Mouse (Mus musculus): ENCODE results near the gene Rasgef1b. TPM values are rescaled to one million over a fixed set of nuclear protein-coding genes. Genes with fewer than 3 reads are reported as not detected.
A peak's percentile ranks its signal among the peaks of the same experiment; 100 is the strongest.
"Not testable (repeated sequence)": the region's sequence is repeated elsewhere in the genome, so short reads cannot be mapped to it uniquely, and the experiment has no call there.

The Rasgef1b gene
- polyA plus RNA-seq, 1 experiment from 2014 or later = 83.7 TPM

DNA sequence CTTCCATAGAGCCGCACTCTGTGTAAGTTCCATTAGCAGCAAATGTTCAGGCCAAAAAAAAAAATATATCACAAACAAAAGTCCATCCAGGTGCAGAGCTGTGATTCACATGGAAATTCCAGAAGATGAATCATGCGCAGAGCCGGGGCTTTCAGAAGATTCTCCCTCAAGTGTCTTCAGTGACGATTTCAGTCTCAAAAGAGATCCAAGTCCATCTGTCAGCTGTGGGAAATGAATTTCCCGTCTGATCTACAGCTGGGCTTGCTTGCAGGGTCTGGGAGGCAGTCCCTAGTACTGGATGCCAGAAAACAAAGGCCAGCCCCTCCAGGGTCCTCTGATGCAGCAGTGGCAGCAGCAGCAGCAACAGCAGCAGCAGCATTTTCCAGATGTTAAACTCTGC lies 510.5 kb downstream of the Rasgef1b start:
- WGBS = 50% methylated on average over 5 of the region's 5 CpGs
- no peaks in the 10 kb centered on the region for H3K27me3 ChIP-seq (ENCODE audit: control insufficient read depth, insufficient read depth, low read length)
- H3K4me2 ChIP-seq (ENCODE audit: low read depth, low read length) = no peak overlapping the region
- no peak for ATAC-seq (ENCODE audit: low read depth)
- no peaks in the 10 kb centered on the region for H3K9me3 ChIP-seq (ENCODE audit: control insufficient read depth, low read length)
- H3K36me3 ChIP-seq (ENCODE audit: control insufficient read depth, insufficient read depth, low read length) = peaks cover 36% of the 10 kb centered on the region; the same call in 1 of the 2 replicates
- H3K4me1 ChIP-seq (ENCODE audit: control insufficient read depth, insufficient read depth, low read length) = no peaks in the 10 kb centered on the region
- H3K27ac ChIP-seq (ENCODE audit: low read depth, low read length) = no peak overlapping the region
- no peak overlapping the region for H3K9ac ChIP-seq (replicated peaks; ENCODE audit: low read depth, low read length)
- no peak overlapping the region for H3K4me3 ChIP-seq (ENCODE audit: low read depth, low read length)

DNA sequence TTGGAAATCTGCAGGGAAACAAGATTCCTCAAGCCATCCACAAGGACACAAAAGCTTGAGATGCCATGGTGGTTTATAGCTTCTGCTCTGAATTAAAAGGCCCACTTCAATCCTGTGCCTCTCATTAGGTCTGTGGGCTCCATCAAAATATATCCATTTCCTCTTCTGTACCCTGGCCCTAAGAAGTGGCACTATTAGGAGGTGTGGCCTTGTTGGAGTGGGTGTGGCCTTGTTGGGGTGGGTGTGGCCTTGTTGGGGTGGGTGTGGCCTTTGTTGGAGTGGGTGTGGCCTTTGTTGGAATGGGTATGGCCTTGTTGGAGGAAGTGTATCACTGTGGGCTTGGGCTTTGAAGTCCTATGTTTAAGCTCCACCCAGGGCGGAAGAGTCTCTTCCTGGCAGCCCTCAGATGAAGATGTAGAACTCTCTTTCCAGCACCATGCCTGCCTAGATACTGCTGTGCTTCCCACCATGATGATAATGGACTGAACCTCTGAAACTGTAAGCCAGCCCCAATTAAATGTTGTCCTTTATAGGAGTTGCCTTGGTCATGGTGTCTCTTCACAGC lies 512.2 kb downstream of the Rasgef1b start:
- WGBS = 94% methylated on average over 1 of the region's 1 CpGs
- ATAC-seq (ENCODE audit: low read depth); H3K4me1 ChIP-seq (ENCODE audit: control insufficient read depth, insufficient read depth, low read length); H3K9ac ChIP-seq (replicated peaks; ENCODE audit: low read depth, low read length); H3K4me2 ChIP-seq (ENCODE audit: low read depth, low read length); H3K27ac ChIP-seq (ENCODE audit: low read depth, low read length); H3K9me3 ChIP-seq (ENCODE audit: control insufficient read depth, low read length); H3K4me3 ChIP-seq (ENCODE audit: low read depth, low read length); H3K27me3 ChIP-seq (ENCODE audit: control insufficient read depth, insufficient read depth, low read length): not testable (repeated sequence)
- H3K36me3 ChIP-seq (ENCODE audit: control insufficient read depth, insufficient read depth, low read length) = peaks cover 22% of the 10 kb centered on the region; the same call in 1 of the 2 replicates

DNA sequence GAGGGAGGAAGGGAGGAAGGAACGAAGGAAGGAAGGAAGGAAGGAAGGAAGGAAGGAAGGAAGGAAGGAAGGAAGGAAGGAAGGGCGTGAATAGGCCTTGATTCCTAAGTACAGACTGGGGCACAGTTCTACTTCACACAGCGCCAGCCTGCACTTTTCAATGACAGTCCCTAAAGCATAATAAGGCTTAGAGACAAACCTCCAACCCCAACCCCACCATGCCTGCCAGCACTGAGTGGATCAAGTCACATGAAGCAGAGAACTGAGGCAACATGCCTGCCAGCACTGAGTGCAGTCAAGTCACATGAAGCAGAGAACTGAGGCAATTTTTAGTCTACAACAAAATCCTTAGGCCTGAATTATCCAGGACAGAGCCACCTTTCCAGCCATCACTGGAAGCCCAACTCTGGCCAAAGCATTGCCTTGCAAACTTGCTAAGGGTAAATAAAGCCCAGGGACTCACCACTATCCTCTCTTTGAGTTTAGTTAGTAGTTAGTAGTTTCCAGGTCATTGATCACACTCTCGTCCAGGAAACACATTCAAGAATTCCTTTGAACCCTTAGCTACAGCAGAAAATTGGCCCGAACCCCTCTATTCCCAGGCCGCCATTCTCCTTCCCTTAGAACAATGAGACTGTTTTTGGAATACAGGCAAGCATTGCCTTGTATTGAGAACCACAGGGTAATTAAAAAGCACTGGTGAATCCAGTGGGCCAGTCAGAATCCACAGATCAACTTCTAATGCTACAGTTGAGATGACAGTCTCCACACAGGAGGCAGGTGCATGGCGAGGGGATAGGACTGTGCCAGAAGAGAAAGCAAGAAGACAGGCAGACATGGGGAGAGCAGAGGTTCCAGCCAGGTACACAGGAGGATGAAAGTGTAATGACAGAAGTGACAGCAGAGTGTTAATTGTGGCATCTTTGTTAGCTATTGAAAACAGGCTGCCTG lies 513.4 kb downstream of the Rasgef1b start:
- Histone ChIP-seq H3K4me2 (ENCODE audit: low read depth, low read length) (no peak overlapping the region), H3K9me3 (ENCODE audit: control insufficient read depth, low read length) (no peaks in the 10 kb centered on the region), H3K27me3 (ENCODE audit: control insufficient read depth, insufficient read depth, low read length) (no peaks in the 10 kb centered on the region), H3K27ac (ENCODE audit: low read depth, low read length) (no peak overlapping the region), H3K4me3 (ENCODE audit: low read depth, low read length) (no peak overlapping the region), H3K9ac (replicated peaks; ENCODE audit: low read depth, low read length) (no peak overlapping the region), H3K36me3 (ENCODE audit: control insufficient read depth, insufficient read depth, low read length) (peaks cover 13% of the 10 kb centered on the region; the same call in 1 of the 2 replicates), H3K4me1 (ENCODE audit: control insufficient read depth, insufficient read depth, low read length) (no peaks in the 10 kb centered on the region)
- 53% methylated on average over 7 of the region's 7 CpGs for WGBS
- no peak for ATAC-seq (ENCODE audit: low read depth)

DNA sequence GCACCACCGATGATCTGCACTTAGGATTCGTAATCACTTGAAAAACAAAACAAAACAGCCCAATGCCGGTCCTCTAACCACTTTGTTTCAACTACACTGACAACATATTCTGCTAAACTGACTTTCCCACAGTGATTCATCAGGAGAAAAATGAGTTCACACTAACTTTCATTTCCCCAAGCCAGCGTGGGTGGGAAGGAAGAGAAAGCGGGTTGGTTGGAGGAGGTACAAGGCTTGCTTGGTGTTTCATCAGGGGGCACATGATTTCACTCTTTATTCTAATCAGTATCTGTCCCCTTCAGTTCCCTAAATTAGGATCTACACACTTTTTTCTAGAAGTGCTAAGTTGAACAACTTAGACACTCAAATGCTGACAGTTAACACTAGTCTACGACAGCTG lies 514.5 kb downstream of the Rasgef1b start:
- H3K9ac ChIP-seq (replicated peaks; ENCODE audit: low read depth, low read length) = no peak overlapping the region
- no peak overlapping the region for H3K4me2 ChIP-seq (ENCODE audit: low read depth, low read length)
- no peak overlapping the region for H3K4me3 ChIP-seq (ENCODE audit: low read depth, low read length)
- H3K27me3 ChIP-seq (ENCODE audit: control insufficient read depth, insufficient read depth, low read length) = no peaks in the 10 kb centered on the region
- H3K9me3 ChIP-seq (ENCODE audit: control insufficient read depth, low read length) = no peaks in the 10 kb centered on the region
- no peak overlapping the region for H3K27ac ChIP-seq (ENCODE audit: low read depth, low read length)
- WGBS = 94% methylated on average over 6 of the region's 6 CpGs
- peaks cover 8% of the 10 kb centered on the region; the same call in 1 of the 2 replicates for H3K36me3 ChIP-seq (ENCODE audit: control insufficient read depth, insufficient read depth, low read length)
- ATAC-seq (ENCODE audit: low read depth) = no peak
- H3K4me1 ChIP-seq (ENCODE audit: control insufficient read depth, insufficient read depth, low read length) = no peaks in the 10 kb centered on the region

DNA sequence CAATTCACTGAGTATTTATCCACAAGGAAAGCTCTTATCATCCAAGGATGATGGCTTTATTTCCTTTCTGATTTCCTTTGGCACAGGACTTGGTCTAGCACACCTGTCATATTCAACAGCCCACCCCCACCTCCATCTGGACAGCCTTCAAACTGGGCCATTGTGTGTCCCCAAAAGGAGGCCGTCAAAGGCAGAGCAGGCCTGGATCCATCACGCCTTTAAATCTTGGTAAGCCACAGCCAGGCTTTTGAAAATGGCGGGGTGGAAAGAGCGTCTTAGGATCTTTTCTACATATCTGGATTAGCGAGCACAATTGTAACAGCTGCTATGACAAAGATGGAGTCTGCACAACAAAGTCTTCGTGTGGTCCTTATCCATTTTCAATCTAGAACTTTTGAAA lies 515.7 kb downstream of the Rasgef1b start:
- peaks cover 3% of the 10 kb centered on the region; the same call in 1 of the 2 replicates for H3K36me3 ChIP-seq (ENCODE audit: control insufficient read depth, insufficient read depth, low read length)
- H3K4me2 ChIP-seq (ENCODE audit: low read depth, low read length) = no peak overlapping the region
- ATAC-seq (ENCODE audit: low read depth) = no peak
- no peak overlapping the region for H3K27ac ChIP-seq (ENCODE audit: low read depth, low read length)
- H3K9me3 ChIP-seq (ENCODE audit: control insufficient read depth, low read length) = no peaks in the 10 kb centered on the region
- H3K27me3 ChIP-seq (ENCODE audit: control insufficient read depth, insufficient read depth, low read length) = no peaks in the 10 kb centered on the region
- H3K4me1 ChIP-seq (ENCODE audit: control insufficient read depth, insufficient read depth, low read length) = no peaks in the 10 kb centered on the region
- 82% methylated on average over 6 of the region's 6 CpGs for WGBS
- no peak overlapping the region for H3K4me3 ChIP-seq (ENCODE audit: low read depth, low read length)
- no peak overlapping the region for H3K9ac ChIP-seq (replicated peaks; ENCODE audit: low read depth, low read length)

DNA sequence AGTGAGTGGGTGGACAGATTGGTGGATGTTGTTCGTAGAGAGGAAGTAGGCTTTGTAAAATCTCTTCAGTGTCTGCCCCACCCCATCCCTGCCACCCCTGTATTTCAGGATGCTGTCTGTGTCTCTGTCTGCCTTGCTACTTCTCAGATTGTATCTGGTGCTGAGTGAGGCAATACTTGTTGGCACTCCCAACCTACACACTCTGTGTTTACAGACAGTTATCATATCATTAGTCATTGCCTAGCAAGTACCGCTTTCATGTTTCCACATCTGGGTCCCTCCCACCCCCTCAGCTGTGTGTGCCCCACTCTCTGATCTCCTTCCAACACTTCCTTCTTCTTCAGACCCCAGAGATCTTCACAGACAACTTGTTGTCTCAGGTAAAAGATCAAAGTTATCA lies 525.4 kb downstream of the Rasgef1b start:
- no peak overlapping the region for H3K27ac ChIP-seq (ENCODE audit: low read depth, low read length)
- H3K27me3 ChIP-seq (ENCODE audit: control insufficient read depth, insufficient read depth, low read length) = no peaks in the 10 kb centered on the region
- ATAC-seq (ENCODE audit: low read depth) = no peak
- no peaks in the 10 kb centered on the region for H3K36me3 ChIP-seq (ENCODE audit: control insufficient read depth, insufficient read depth, low read length)
- H3K4me3 ChIP-seq (ENCODE audit: low read depth, low read length) = no peak overlapping the region
- H3K9ac ChIP-seq (replicated peaks; ENCODE audit: low read depth, low read length) = no peak overlapping the region
- no peak overlapping the region for H3K4me2 ChIP-seq (ENCODE audit: low read depth, low read length)
- no peaks in the 10 kb centered on the region for H3K9me3 ChIP-seq (ENCODE audit: control insufficient read depth, low read length)
- H3K4me1 ChIP-seq (ENCODE audit: control insufficient read depth, insufficient read depth, low read length) = no peaks in the 10 kb centered on the region
- 83% methylated on average over 2 of the region's 2 CpGs for WGBS

DNA sequence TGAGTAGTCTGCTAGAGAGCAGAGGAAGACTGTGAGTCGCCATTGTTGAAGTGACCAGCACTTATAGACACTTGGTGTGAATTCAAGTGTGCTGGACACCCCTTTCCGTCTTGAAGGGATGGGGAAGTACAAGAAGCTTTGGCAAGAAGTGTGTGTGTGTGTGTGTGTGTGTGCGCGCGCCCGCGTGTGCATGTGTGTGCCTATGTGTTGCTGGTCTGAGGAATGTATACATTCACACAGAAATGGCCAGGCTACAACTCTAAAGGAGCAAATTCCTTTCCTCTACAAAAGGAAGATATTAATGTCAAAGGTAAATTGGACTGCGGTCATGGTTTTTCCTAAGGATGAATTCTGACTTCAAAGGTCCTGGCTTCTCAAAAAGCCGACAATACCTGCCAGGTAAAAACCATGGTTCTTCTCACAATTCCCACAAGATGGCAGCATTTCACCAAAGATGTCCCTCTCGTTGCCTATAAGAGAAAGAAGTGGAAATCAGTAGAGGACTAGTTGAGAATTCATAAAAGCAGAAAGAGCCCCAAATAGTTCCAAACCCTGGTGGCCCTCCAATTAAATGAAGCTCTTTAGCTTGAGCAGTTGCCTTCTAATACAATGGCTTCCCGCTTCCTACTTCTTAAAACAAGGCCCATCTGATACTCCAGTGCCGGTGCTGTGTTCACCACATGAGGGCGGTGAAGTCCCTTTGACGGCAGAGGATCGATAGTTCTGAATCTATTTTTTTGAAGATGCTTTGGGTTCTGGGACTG lies 526.6 kb downstream of the Rasgef1b start:
- H3K27me3 ChIP-seq (ENCODE audit: control insufficient read depth, insufficient read depth, low read length) = no peaks in the 10 kb centered on the region
- H3K4me3 ChIP-seq (ENCODE audit: low read depth, low read length) = no peak overlapping the region
- H3K4me1 ChIP-seq (ENCODE audit: control insufficient read depth, insufficient read depth, low read length) = no peaks in the 10 kb centered on the region
- H3K9ac ChIP-seq (replicated peaks; ENCODE audit: low read depth, low read length) = no peak overlapping the region
- no peak overlapping the region for H3K4me2 ChIP-seq (ENCODE audit: low read depth, low read length)
- ATAC-seq (ENCODE audit: low read depth) = peak; percentile 73
- no peak overlapping the region for H3K27ac ChIP-seq (ENCODE audit: low read depth, low read length)
- no peaks in the 10 kb centered on the region for H3K9me3 ChIP-seq (ENCODE audit: control insufficient read depth, low read length)
- 56% methylated on average over 15 of the region's 15 CpGs for whole genome bisulfite sequencing
- no peaks in the 10 kb centered on the region for H3K36me3 ChIP-seq (ENCODE audit: control insufficient read depth, insufficient read depth, low read length)

DNA sequence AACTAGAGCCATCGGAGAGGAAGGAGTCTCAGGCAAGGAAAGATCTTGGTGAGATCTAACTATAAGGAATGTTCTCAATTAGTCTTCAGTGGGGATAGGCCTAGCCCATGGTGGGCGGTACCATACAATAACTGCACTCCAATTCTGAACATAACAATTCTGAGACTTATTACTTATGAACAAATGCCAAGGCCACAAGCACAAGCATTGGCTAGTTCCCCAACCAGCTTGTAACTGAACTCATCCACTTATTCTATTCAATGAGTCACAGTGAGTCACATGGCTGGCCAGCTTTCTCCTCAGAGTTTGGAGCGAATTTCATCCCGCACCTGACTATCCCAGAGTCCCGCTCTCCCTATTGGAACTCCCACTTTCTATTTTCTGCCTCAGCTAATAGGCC lies 533.4 kb downstream of the Rasgef1b start:
- no peak overlapping the region for H3K27ac ChIP-seq (ENCODE audit: low read depth, low read length)
- no peaks in the 10 kb centered on the region for H3K9me3 ChIP-seq (ENCODE audit: control insufficient read depth, low read length)
- no peak overlapping the region for H3K4me2 ChIP-seq (ENCODE audit: low read depth, low read length)
- H3K4me3 ChIP-seq (ENCODE audit: low read depth, low read length) = no peak overlapping the region
- H3K36me3 ChIP-seq (ENCODE audit: control insufficient read depth, insufficient read depth, low read length) = no peaks in the 10 kb centered on the region
- no peak overlapping the region for H3K9ac ChIP-seq (replicated peaks; ENCODE audit: low read depth, low read length)
- ATAC-seq (ENCODE audit: low read depth) = no peak
- no peaks in the 10 kb centered on the region for H3K4me1 ChIP-seq (ENCODE audit: control insufficient read depth, insufficient read depth, low read length)
- 97% methylated on average over 5 of the region's 5 CpGs for WGBS
- no peaks in the 10 kb centered on the region for H3K27me3 ChIP-seq (ENCODE audit: control insufficient read depth, insufficient read depth, low read length)

Measured in neural tube, embryonic 14.5 days (tissue).